Mouse (Mus musculus) intestine, postnatal 0 days (tissue): Measurements from ENCODE around the gene Ngfr. TPM values are rescaled to one million over a fixed set of nuclear protein-coding genes. Genes with fewer than 3 reads are reported as not detected.

Experiments
- ATAC-seq: fragments of 200-750 bp; cut with Nextera tagmentation; 2 replicates; pipeline ENCODE4 v1.8.0; 2017; ENCODE audit warnings: mild to moderate bottlenecking, moderate TSS enrichment, moderate library complexity
- H3K27ac ChIP-seq: fragments of 300-500 bp; sonication (generic); 2 replicates; pipeline ENCODE4 v1.5.1; 2014; ENCODE audit warnings: mild to moderate bottlenecking, low read depth, low read length, moderate library complexity
- H3K27me3 ChIP-seq: fragments of 300-500 bp; sonication (generic); replicated peaks from 2 replicates; pipeline ENCODE4 v1.6.1; 2014; ENCODE audit warnings: low read length, mixed read lengths; ENCODE audit not compliant: control insufficient read depth, insufficient read depth
- H3K36me3 ChIP-seq: fragments of 300-500 bp; sonication (generic); 2 replicates; pipeline ENCODE4 v1.6.1; 2014; ENCODE audit warnings: mild to moderate bottlenecking, moderate library complexity; ENCODE audit not compliant: control insufficient read depth, insufficient read depth
- H3K4me1 ChIP-seq: fragments of 300-500 bp; sonication (generic); replicated peaks from 2 replicates; pipeline ENCODE4 v1.6.1; 2014; ENCODE audit warnings: antibody characterized with exemption, low read length, mixed read lengths; ENCODE audit not compliant: control insufficient read depth, insufficient read depth
- H3K4me2 ChIP-seq: fragments of 300-500 bp; sonication (generic); replicated peaks from 2 replicates; pipeline ENCODE4 v1.6.1; 2014; ENCODE audit warnings: low read depth, mild to moderate bottlenecking, moderate library complexity
- H3K4me3 ChIP-seq: fragments of 300-500 bp; sonication (generic); 2 replicates; pipeline ENCODE4 v1.5.1; 2014; ENCODE audit warnings: low read depth, low read length
- H3K9ac ChIP-seq: fragments of 300-500 bp; sonication (generic); 2 replicates; pipeline ENCODE4 v1.6.1; 2014; ENCODE audit warnings: mild to moderate bottlenecking, low read depth, low read length
- H3K9me3 ChIP-seq: fragments of 300-500 bp; sonication (generic); 2 replicates; pipeline ENCODE4 v1.6.1; 2016; ENCODE audit warnings: mixed run types; ENCODE audit not compliant: control insufficient read depth
- CTCF ChIP-seq: sonication (generic); IDR thresholded peaks from 2 replicates; pipeline ENCODE4 v1.5.1; 2016; ENCODE audit warnings: low read depth, mild to moderate bottlenecking, control low read depth, antibody characterized with exemption, moderate library complexity
- WGBS: fragments of 180-500 bp; shearing (Covaris S2); extraction: QIAGEN DNeasy Blood & Tissue Kit; methylation state at CpG from one replicate; pipeline ENCODE4 v1.1.7; 2014; 5-methylcytosine and 5-hydroxymethylcytosine counted together
- polyA plus RNA-seq: library from polyadenylated mRNA; unstranded; fragments of >200 nt; fragmentation: Nextera tagmentation; extraction: Ambion mirVana; gene quantifications from 2 replicates; pipeline ENCODE4 v1.2.1, GENCODE M21; 2015

Ngfr gene
- polyA plus RNA-seq, 1 experiment from 2014 or later: 7.4 TPM

GRCm38 (mm10) chr11:95597741-95598140, 10.2 kb upstream of the Ngfr start:
- no peak for ATAC-seq
- no peak overlapping the region for H3K4me3 ChIP-seq
- H3K4me1 ChIP-seq: no peaks in the 10 kb centered on the region
- no peak overlapping the region for H3K4me2 ChIP-seq
- no peaks in the 10 kb centered on the region for H3K36me3 ChIP-seq
- H3K27me3 ChIP-seq: 0 out of 2 replicates have a peak, but pooled peaks cover 4% of the 10 kb centered on the region
- H3K9ac ChIP-seq: no peak overlapping the region
- no peaks in the 10 kb centered on the region for H3K9me3 ChIP-seq
- no peak for TF ChIP-seq CTCF
- H3K27ac ChIP-seq: no peak overlapping the region
- 52% methylated on average over 13 of the region's 13 CpGs for WGBS

- TF ChIP-seq CTCF: no peak
- ATAC-seq: no peak
- H3K27ac ChIP-seq: no peak overlapping the region
Observed at GRCm38 (mm10) chr11:95596704-95597103, 9.2 kb upstream of the Ngfr start.

GRCm38 (mm10) chr11:95596150-95596515, 8.6 kb upstream of the Ngfr start:
- no peak for ATAC-seq
- WGBS: 69% methylated on average over 5 of the region's 5 CpGs

More at GRCm38 (mm10) chr11:95596704-95597103, 9.2 kb upstream of the Ngfr start:
- H3K9ac ChIP-seq: no peak overlapping the region
- H3K4me3 ChIP-seq: no peak overlapping the region
- no peak overlapping the region for H3K4me2 ChIP-seq
- 77% methylated on average over 11 of the region's 11 CpGs for WGBS
- H3K9me3 ChIP-seq: no peaks in the 10 kb centered on the region
- 0 out of 2 replicates have a peak, but pooled peaks cover 4% of the 10 kb centered on the region for H3K27me3 ChIP-seq
- H3K36me3 ChIP-seq: no peaks in the 10 kb centered on the region
- H3K4me1 ChIP-seq: no peaks in the 10 kb centered on the region

GRCm38 (mm10) chr11:95595438-95596149, 8.1 kb upstream of the Ngfr start:
- no peak overlapping the region for H3K27ac ChIP-seq
- H3K27me3 ChIP-seq: 0 out of 2 replicates have a peak, but pooled peaks cover 4% of the 10 kb centered on the region
- H3K36me3 ChIP-seq: no peaks in the 10 kb centered on the region
- 40% methylated on average over 10 of the region's 10 CpGs for WGBS
- H3K4me3 ChIP-seq: no peak overlapping the region
- H3K4me2 ChIP-seq: no peak overlapping the region
- no peak for ATAC-seq
- H3K4me1 ChIP-seq: no peaks in the 10 kb centered on the region
- TF ChIP-seq CTCF: no peak
- no peaks in the 10 kb centered on the region for H3K9me3 ChIP-seq
- H3K9ac ChIP-seq: no peak overlapping the region

More at GRCm38 (mm10) chr11:95596150-95596515, 8.6 kb upstream of the Ngfr start:
- Histone ChIP-seq H3K36me3 (no peaks in the 10 kb centered on the region), H3K4me2 (no peak overlapping the region), H3K9me3 (no peaks in the 10 kb centered on the region), H3K27me3 (0 out of 2 replicates have a peak, but pooled peaks cover 4% of the 10 kb centered on the region), H3K9ac (no peak overlapping the region), H3K4me3 (no peak overlapping the region), H3K4me1 (no peaks in the 10 kb centered on the region), H3K27ac (no peak overlapping the region)
- no peak for TF ChIP-seq CTCF

GRCm38 (mm10) chr11:95594686-95595212, 7.2 kb upstream of the Ngfr start:
- H3K27me3 ChIP-seq: 0 out of 2 replicates have a peak, but pooled peaks cover 6% of the 10 kb centered on the region
- H3K4me2 ChIP-seq: no peak overlapping the region
- ATAC-seq: no peak
- H3K9ac ChIP-seq: no peak overlapping the region
- no peak overlapping the region for H3K4me3 ChIP-seq
- no peaks in the 10 kb centered on the region for H3K9me3 ChIP-seq
- H3K27ac ChIP-seq: no peak overlapping the region
- WGBS: 29% methylated on average over 13 of the region's 13 CpGs
- H3K36me3 ChIP-seq: no peaks in the 10 kb centered on the region
- TF ChIP-seq CTCF: no peak
- no peaks in the 10 kb centered on the region for H3K4me1 ChIP-seq

GRCm38 (mm10) chr11:95593501-95593900, 6.0 kb upstream of the Ngfr start:
- no peak overlapping the region for H3K4me2 ChIP-seq
- no peak for ATAC-seq
- H3K27ac ChIP-seq: no peak overlapping the region
- H3K27me3 ChIP-seq: peaks cover 9% of the 10 kb centered on the region; the same call in 1 of the 2 replicates
- H3K4me3 ChIP-seq: no peak overlapping the region
- no peaks in the 10 kb centered on the region for H3K4me1 ChIP-seq
- H3K36me3 ChIP-seq: no peaks in the 10 kb centered on the region
- H3K9ac ChIP-seq: no peak overlapping the region
- no peaks in the 10 kb centered on the region for H3K9me3 ChIP-seq
- TF ChIP-seq CTCF: no peak
- WGBS: 72% methylated on average over 5 of the region's 5 CpGs
